Mouse (Mus musculus): Measurements from ENCODE around the gene Olfr384.
"Not testable (repeated sequence)": the region's sequence is repeated elsewhere in the genome, so short reads cannot be mapped to it uniquely, and the experiment has no call there.

Olfr384 gene

DNA sequence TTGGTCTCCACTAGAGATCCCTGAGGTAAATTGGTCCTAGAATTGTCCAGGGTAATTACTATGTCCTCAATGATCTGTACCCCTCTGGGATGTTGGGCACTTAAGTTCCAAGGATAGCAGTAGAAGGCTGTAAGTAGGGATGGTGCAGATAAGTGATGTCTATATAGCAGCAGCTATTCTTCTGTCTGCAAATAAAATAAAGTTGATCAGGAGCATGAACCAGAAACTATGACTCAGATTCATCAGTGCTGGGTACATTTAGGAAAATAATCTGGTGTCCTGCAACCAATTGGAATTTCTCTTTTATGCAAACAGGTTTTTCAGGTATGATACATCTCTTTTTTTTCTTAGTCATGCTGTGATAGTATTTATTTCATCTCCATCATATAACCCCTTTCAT lies at the start of gene Olfr384:
Gene Olfr384 (plus strand): TSS at position 301 of the 400 bp plus-strand sequence.
- no peak for DNase-seq

DNA sequence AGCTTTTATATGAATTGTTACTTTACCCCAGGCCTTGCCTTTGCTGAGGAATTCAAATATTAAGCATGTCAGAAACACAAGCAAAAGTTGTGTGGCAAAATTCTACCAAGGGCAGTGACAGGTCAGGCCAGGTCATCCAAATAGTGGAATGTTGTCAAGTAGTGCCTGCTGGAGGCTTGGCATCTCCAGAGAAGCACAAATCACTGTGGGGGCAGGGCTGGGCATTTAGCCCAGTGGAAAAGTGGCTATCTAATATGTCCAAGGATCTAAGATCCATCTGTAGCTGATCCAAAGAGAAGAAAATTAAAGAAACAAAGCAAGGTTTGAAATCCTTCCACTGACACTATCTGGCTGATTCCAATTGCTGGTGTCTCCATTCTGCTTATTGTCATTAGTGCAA lies 18.5 kb upstream of the Olfr384 start:
- no peak for DNase-seq

GRCm38 (mm10) chr11:73583188-73583587 lies 15.2 kb upstream of the Olfr384 start:
- DNase-seq, result not testable (repeated sequence)

GRCm38 (mm10) chr11:73592908-73593307 lies 5.5 kb upstream of the Olfr384 start, which contains the start of gene Olfr385:
Gene Olfr385 (minus strand): TSS chr11:73593008.
- no peak for DNase-seq

All from thymus, postnatal 25 days (tissue).